Mouse (Mus musculus) activated CD4-positive, CD25-positive, alpha-beta regulatory T cell, adult 9 weeks (primary cell): Measurements from ENCODE around the gene Gpr182. TPM values are rescaled to one million over a fixed set of nuclear protein-coding genes. Genes with fewer than 3 reads are reported as not detected.

Source experiments
- polyA plus RNA-seq: library from polyadenylated mRNA; unstranded; fragments of 100-300 nt; shearing (Covaris generic); gene quantifications from one replicate; pipeline ENCODE4 v1.2.1, GENCODE M21; 2017

Gpr182 gene
- polyA plus RNA-seq = 0.09 TPM

DNA sequence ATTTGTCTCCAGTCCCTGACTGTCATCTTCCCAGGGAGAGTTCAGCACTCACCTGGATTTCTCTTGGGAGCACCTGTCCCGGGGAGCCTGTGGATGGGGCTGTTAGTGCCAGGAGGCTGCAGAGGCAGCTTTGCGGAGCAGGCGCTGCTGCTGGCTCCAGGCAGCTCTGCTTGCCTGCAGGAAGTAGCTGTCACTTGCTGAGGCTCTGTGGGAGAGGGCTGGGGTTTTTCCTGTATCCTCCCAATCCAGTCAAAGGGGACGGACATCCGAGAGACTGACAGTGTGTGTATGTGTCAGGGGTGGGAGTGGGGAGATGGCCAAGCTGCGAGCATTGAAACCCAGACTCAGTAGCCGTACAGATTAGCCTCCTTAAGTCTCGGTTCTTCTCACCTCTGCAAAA, at the start of gene Gpr182:
Gene Gpr182 (minus strand): TSS at position 185 of the 400 bp plus-strand sequence.

DNA sequence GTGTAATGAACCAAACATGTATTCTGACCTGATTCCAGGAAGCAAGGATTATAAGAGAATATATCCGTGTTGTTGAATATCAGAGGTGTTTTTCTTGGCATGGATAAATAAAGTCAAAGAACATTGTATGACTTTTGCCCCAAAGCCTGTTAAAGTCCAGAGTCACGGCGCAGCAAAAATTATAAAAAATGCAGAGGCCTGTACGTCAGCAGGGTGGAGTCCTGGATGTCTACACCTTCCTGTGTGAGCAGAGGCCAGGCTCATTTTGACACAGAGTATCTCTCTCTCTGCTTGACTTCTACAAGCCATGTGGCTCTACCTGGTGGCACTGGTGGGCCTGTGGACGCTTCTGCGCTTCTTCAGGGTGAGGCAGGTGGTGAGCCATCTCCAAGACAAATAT, 49.4 kb upstream of the Gpr182 start, which contains the start of gene Rdh16:
Gene Rdh16 (plus strand): TSS at position 262 of the 400 bp plus-strand sequence.

DNA sequence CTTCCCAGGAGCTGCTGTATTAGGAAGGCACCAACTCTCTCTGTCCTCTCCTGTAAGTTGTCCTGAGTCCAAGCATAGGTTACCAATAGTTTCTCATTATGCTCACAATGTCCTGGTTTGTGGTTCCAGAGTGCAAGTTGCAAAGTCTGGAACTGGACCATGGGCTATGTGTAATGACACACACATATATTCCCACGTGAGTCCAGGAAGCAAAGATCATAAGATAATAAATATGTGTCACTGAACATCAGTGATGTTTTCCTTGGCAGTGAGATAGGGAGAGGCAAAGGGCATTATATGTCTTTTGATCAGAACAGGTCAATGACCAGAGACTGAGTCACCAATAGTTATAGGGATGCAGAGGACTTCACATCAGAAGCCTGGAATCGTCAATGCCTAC, 24.5 kb upstream of the Gpr182 start, which contains the start of gene Rdh9:
Gene Rdh9 (plus strand): TSS at position 376 of the 400 bp plus-strand sequence.

DNA sequence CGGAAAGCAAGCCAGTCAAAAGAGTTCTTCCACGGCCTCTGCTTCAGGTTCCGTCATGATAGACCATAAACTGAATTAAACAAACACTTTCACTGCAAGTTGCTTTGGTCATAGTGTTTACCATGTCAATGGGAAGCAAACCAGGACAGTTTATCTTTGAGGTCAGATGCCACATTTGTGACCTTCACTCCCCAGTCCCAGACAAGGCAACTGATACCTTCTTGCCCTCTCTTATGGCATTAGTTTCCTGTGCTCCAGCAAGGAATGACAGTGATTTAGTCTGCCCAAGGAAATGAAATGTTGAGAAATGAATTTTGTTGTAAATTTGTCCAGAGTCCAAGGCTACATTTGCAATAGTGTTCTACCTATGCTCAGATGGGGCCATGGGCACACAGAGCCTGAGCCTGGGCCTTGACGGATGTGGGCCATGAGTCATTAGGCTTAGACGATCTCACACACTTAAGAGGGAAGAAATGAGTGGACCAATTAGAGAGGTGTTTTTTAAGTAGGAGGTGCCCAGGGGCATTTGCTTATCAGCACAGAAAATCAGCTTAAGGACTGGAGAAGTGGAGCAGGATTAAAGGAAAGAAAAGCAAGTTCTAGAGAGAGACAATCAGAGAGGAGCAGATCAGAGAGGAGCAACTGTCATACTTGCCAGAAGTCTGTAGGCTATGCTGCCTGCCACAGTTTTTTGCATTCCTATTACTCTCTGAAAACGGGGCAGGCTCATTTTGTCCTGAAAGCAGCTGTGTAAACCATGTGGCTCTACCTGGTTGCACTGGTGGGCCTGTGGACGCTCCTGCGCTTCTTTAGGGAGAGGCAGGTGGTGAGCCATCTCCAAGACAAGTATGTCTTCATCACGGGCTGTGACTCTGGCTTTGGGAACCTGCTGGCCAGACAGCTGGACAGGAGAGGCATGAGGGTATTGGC, 7.9 kb upstream of the Gpr182 start, which contains the start of the genes Rdh1 and Rdh16f1:
Gene Rdh1 (plus strand): TSS at position 541 of the 930 bp plus-strand sequence.
Gene Rdh16f1 (plus strand): TSS at position 607 of the 930 bp plus-strand sequence.

DNA sequence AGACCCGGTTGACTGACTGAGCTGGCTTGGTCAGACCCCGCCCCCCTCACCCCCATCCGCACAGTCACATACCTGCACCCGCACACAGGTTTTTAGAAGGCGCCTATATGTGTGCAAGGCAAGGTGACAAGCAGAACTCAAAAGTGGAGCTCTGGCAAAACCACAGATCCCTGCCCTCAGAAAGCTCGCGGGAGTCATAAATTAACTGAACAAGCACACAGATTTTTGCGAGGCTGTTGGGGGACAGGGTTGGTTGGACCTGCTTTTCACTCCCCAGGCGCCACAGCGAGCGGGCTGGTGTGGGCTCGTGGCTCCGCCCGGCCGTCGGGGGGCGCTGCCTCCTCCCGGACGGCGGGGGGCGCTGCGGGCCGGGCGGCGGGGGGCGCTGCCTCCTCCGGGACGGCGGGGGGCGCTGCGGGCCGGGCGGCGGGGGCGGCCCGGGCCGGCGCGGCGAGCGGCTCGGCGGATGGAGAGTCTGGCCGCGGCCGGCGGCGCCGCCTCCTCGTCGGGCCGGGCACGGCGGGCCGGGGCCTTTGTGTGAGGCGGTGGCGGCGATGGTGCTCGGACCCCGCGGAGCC, 12.4 kb downstream of the Gpr182 start, which contains the start of gene Zbtb39:
Gene Zbtb39 (plus strand): TSS at position 456 of the 578 bp plus-strand sequence.

DNA sequence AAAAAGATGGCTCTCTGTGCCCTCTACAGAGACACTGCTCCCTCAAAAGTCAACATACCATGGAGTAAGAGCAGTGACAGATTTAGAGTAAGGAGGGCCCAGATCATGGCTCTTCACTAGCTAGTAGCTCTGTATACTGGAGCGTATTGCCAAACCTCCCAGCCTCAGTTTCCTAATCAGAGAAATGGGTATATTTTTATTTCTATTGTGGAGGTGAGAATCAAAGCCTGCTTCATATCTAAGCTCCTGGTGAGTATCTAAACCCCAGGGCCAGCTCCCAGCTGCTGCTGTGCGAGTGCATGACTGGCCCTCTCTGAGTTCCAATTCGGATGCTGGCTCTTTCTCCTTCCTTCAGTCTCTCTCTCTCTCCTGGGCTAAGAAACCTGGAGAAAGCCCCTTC, 27.4 kb downstream of the Gpr182 start, which contains the start of gene Tac2:
Gene Tac2 (plus strand): TSS at position 301 of the 400 bp plus-strand sequence.

DNA sequence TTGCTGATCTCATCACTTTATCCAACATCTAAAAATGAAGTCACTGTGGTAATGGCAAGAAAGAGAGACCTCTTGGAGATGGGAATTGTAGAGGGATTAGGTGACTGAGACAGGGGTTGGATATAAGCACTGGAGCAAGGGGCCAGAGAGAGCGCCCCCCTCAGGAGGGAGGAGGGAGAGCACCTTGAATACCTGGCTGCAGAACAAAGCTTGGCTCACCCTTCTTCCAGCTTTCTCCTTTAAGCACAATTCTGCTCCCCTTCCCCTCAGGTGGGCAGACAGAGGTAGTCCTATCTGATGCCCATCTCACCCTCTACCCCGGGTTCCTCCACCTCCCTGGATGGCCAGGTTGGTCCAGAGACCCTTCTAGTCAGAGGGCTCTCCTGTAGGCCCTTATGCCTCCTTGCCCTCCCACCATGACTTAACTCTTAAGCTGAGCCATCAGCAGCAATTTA, 46.7 kb downstream of the Gpr182 start, which contains the start of gene Myo1a:
Gene Myo1a (plus strand): TSS at position 405 of the 455 bp plus-strand sequence.

Other genes starting within 250 kb of the Gpr182 start
- not detected for gene Ndufa4l2, start 236.8 kb downstream of the Gpr182 start, polyA plus RNA-seq
- 95.5 TPM for gene Shmt2, start 229.3 kb downstream of the Gpr182 start, polyA plus RNA-seq
- gene Nxph4, start 217.2 kb downstream of the Gpr182 start, polyA plus RNA-seq = not detected
- 1.4 TPM for gene Lrp1, start 130.6 kb downstream of the Gpr182 start, polyA plus RNA-seq
- 291 TPM for gene Stat6, start 108.7 kb downstream of the Gpr182 start, polyA plus RNA-seq
- 13.9 TPM for gene Nemp1, start 84.8 kb downstream of the Gpr182 start, polyA plus RNA-seq
- 73.1 TPM for gene Nab2, start 83.2 kb downstream of the Gpr182 start, polyA plus RNA-seq
- 0.11 TPM for gene Myo1a, start 46.6 kb downstream of the Gpr182 start, polyA plus RNA-seq
- not detected for gene Tac2, start 27.3 kb downstream of the Gpr182 start, polyA plus RNA-seq
- 0.28 TPM for gene Zbtb39, start 12.2 kb downstream of the Gpr182 start, polyA plus RNA-seq
- 0.17 TPM for gene Rdh1, start 8.0 kb upstream of the Gpr182 start, polyA plus RNA-seq
- gene Rdh16f1, start 8.1 kb upstream of the Gpr182 start, polyA plus RNA-seq = 0.13 TPM
- not detected for gene Rdh9, start 24.7 kb upstream of the Gpr182 start, polyA plus RNA-seq
- not detected for gene Rdh16, start 49.4 kb upstream of the Gpr182 start, polyA plus RNA-seq
- not detected for gene Rdh19, start 98.2 kb upstream of the Gpr182 start, polyA plus RNA-seq
- gene Rdh16f2, start 114.7 kb upstream of the Gpr182 start, polyA plus RNA-seq = not detected
- not detected for gene Rdh7, start 137.1 kb upstream of the Gpr182 start, polyA plus RNA-seq
- not detected for gene Sdr9c7, start 146.8 kb upstream of the Gpr182 start, polyA plus RNA-seq